24 mouse cellular contexts compared by ENCODE assay signal in the genomic region with DNA sequence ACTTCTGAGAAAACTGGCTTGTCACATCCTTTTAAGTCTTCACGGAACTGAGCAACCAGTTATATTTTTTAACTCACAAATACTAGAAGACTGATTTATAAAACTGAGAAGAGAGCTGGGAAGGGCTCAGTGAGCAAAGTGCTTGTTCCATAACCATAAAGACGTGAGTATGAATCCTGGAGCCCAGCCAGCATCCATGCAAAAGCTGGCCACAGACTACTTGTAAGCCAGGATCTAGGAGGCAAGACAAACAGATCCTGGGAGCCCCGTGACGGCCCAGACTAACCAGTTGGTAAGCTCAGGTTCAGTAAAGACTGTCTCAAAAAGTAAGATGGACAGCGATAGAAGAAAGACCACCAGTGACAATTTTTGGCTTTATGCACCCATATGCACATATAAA.
DNase-seq lines count a peak whose midpoint lies in the region; ATAC-seq and TF ChIP-seq lines count a peak whose summit lies in the region.
"Had no signal": no experiment of that assay in that cellular context is flagged by ENCODE, and none has a peak within 500 bp of the region (broad histone marks: within the 10 kb centered on the region; RNA-seq: fewer than 3 reads in every experiment).

No protein-coding gene starts in this region.

- H3K4me3 ChIP-seq in heart, postnatal 0 days (ENCODE audit: low read depth, low read length), result no peak overlapping the region
- H3K4me3 ChIP-seq in heart, embryonic 12.5 days, result no peak overlapping the region
- H3K4me3 ChIP-seq in lung, postnatal 0 days (ENCODE audit: low read depth, low read length), result no peak overlapping the region
- H3K4me3 ChIP-seq in lung, adult 2 months (replicated peaks; ENCODE audit: extremely low read depth, low read depth, low read length), result no peak overlapping the region
- no peak overlapping the region for H3K4me3 ChIP-seq in forebrain, embryonic 13.5 days
- H3K4me3 ChIP-seq: forebrain, embryonic 12.5 days; gastrocnemius, adult 2 months; hindbrain, embryonic 13.5 days; limb, embryonic 10.5 days; liver, embryonic 15.5 days; midbrain, embryonic 15.5 days; neural tube, embryonic 13.5 days had no signal

- no peak overlapping the region for H3K4me2 ChIP-seq in heart, postnatal 0 days (ENCODE audit: low read depth, low read length)
- H3K4me2 ChIP-seq in heart, embryonic 12.5 days, result no peak overlapping the region
- H3K4me2 ChIP-seq in lung, postnatal 0 days (replicated peaks; ENCODE audit: low read depth, low read length), result no peak overlapping the region
- H3K4me2 ChIP-seq in forebrain, embryonic 13.5 days, result no peak overlapping the region
- H3K4me2 ChIP-seq: forebrain, embryonic 12.5 days; heart, embryonic 11.5 days; hindbrain, embryonic 13.5 days; liver, embryonic 15.5 days; midbrain, embryonic 15.5 days; neural tube, embryonic 13.5 days had no signal

- no peak for TF ChIP-seq POLR2A in lung, adult 2 months (IDR thresholded peaks at IDR 0.05; ENCODE audit: borderline replicate concordance, extremely low read depth, low read depth, low read length)

- no peaks in the 10 kb centered on the region for H3K27me3 ChIP-seq in heart, postnatal 0 days (ENCODE audit: control insufficient read depth, insufficient read depth, low read length)
- H3K27me3 ChIP-seq in heart, embryonic 12.5 days (replicated peaks), result no peaks in the 10 kb centered on the region
- no peaks in the 10 kb centered on the region for H3K27me3 ChIP-seq in lung, postnatal 0 days (replicated peaks; ENCODE audit: insufficient read depth, low read length)
- H3K27me3 ChIP-seq in forebrain, embryonic 13.5 days, result no peaks in the 10 kb centered on the region
- H3K27me3 ChIP-seq: forebrain, embryonic 12.5 days; hindbrain, embryonic 13.5 days; liver, embryonic 15.5 days; midbrain, embryonic 15.5 days; neural tube, embryonic 13.5 days had no signal

- WGBS in heart, postnatal 0 days, result 55% methylated on average over 5 of the region's 5 CpGs
- WGBS in heart, embryonic 12.5 days, result 84% methylated on average over 5 of the region's 5 CpGs
- 43% methylated on average over 5 of the region's 5 CpGs for WGBS in lung, postnatal 0 days
- 54% methylated on average over 5 of the region's 5 CpGs for WGBS in lung, adult 2 months
- 88% methylated on average over 5 of the region's 5 CpGs for WGBS in forebrain, embryonic 13.5 days

- no peak overlapping the region for H3K9ac ChIP-seq in heart, postnatal 0 days (replicated peaks; ENCODE audit: low read depth, low read length)
- no peak overlapping the region for H3K9ac ChIP-seq in heart, embryonic 12.5 days
- H3K9ac ChIP-seq in lung, postnatal 0 days (replicated peaks; ENCODE audit: low read depth), result no peak overlapping the region
- H3K9ac ChIP-seq in forebrain, embryonic 13.5 days, result no peak overlapping the region
- H3K9ac ChIP-seq: forebrain, embryonic 12.5 days; hindbrain, embryonic 13.5 days; liver, embryonic 15.5 days; midbrain, embryonic 15.5 days; neural tube, embryonic 13.5 days had no signal

- no peaks in the 10 kb centered on the region for H3K4me1 ChIP-seq in heart, postnatal 0 days (ENCODE audit: control insufficient read depth, insufficient read depth)
- H3K4me1 ChIP-seq in heart, embryonic 12.5 days (replicated peaks), result no peaks in the 10 kb centered on the region
- no peaks in the 10 kb centered on the region for H3K4me1 ChIP-seq in lung, postnatal 0 days (ENCODE audit: insufficient read depth, low read depth, low read length)
- no peaks in the 10 kb centered on the region for H3K4me1 ChIP-seq in lung, adult 2 months (ENCODE audit: control insufficient read depth, insufficient read depth, low read length)
- no peaks in the 10 kb centered on the region for H3K4me1 ChIP-seq in forebrain, embryonic 13.5 days
- H3K4me1 ChIP-seq: forebrain, embryonic 12.5 days; hindbrain, embryonic 13.5 days; limb, embryonic 10.5 days; liver, embryonic 15.5 days; midbrain, embryonic 15.5 days; neural tube, embryonic 13.5 days had no signal

- ATAC-seq in heart, postnatal 0 days (ENCODE audit: insufficient read depth, low read depth), result no peak
- ATAC-seq in heart, embryonic 12.5 days (ENCODE audit: insufficient number of reproducible peaks, low FRiP score), result no peak
- ATAC-seq in lung, postnatal 0 days, result no peak
- ATAC-seq in forebrain, embryonic 13.5 days, result no peak
- ATAC-seq: CD4-positive, CD25-positive, alpha-beta regulatory T cell, adult 4 months; midbrain, embryonic 15.5 days had no signal

- H3K9me3 ChIP-seq in heart, postnatal 0 days (replicated peaks; ENCODE audit: control insufficient read depth, low read length), result no peaks in the 10 kb centered on the region
- H3K9me3 ChIP-seq in heart, embryonic 12.5 days (replicated peaks), result no peaks in the 10 kb centered on the region
- no peaks in the 10 kb centered on the region for H3K9me3 ChIP-seq in lung, postnatal 0 days (ENCODE audit: low read length)
- H3K9me3 ChIP-seq in forebrain, embryonic 13.5 days (replicated peaks), result no peaks in the 10 kb centered on the region
- H3K9me3 ChIP-seq: forebrain, embryonic 12.5 days; hindbrain, embryonic 13.5 days; limb, embryonic 10.5 days; liver, embryonic 15.5 days; midbrain, embryonic 15.5 days; neural tube, embryonic 13.5 days had no signal

- peak overlapping the region; percentile 16; the same call in 1 of the 2 replicates for H3K27ac ChIP-seq in heart, postnatal 0 days (ENCODE audit: low read depth)
- H3K27ac ChIP-seq in heart, embryonic 12.5 days (ENCODE audit: poor library complexity, severe bottlenecking), result no peak overlapping the region
- H3K27ac ChIP-seq in lung, postnatal 0 days (ENCODE audit: low read length), result no peak overlapping the region
- no peak overlapping the region for H3K27ac ChIP-seq in forebrain, embryonic 13.5 days
- H3K27ac ChIP-seq: forebrain, embryonic 12.5 days; gastrocnemius, adult 2 months; hindbrain, embryonic 13.5 days; kidney, postnatal 0 days; limb, embryonic 10.5 days; liver, embryonic 15.5 days; macrophage; midbrain, embryonic 15.5 days; neural tube, embryonic 13.5 days had no signal

- no peak for TF ChIP-seq EP300 in heart, postnatal 0 days (IDR thresholded peaks at IDR 0.05; ENCODE audit: low read depth)
- TF ChIP-seq EP300 in lung, postnatal 0 days (IDR thresholded peaks at IDR 0.05), result no peak

- H3K36me3 ChIP-seq in heart, postnatal 0 days (replicated peaks; ENCODE audit: control insufficient read depth, insufficient read depth, low read length), result peaks cover 48% of the 10 kb centered on the region
- peaks cover 53% of the 10 kb centered on the region for H3K36me3 ChIP-seq in heart, embryonic 12.5 days
- H3K36me3 ChIP-seq in lung, postnatal 0 days (ENCODE audit: insufficient read depth, low read length), result peaks cover 21% of the 10 kb centered on the region; the same call in 1 of the 2 replicates
- peaks cover 54% of the 10 kb centered on the region for H3K36me3 ChIP-seq in forebrain, embryonic 13.5 days (ENCODE audit: poor library complexity, severe bottlenecking)

- no peak for TF ChIP-seq CTCF in heart, postnatal 0 days (IDR thresholded peaks at IDR 0.05; ENCODE audit: low read depth)
- TF ChIP-seq CTCF in lung, postnatal 0 days (IDR thresholded peaks at IDR 0.05), result no peak
- no peak for TF ChIP-seq CTCF in lung, adult 2 months (IDR thresholded peaks at IDR 0.05; ENCODE audit: insufficient read depth, low read length)

- DNase-seq in adrenal gland, postnatal 10 days, result peak; percentile 24
- no peak for DNase-seq in adrenal gland, postnatal 36 days
- no peak for DNase-seq in heart, postnatal 0 days (ENCODE audit: low spot score)
- peak; percentile 19 for DNase-seq in lung, postnatal 0 days (ENCODE audit: low spot score)
- DNase-seq in lung, adult 2 months, result no peak
- DNase-seq: cerebellum, adult 9-10 months; gastrocnemius, adult 2 months; kidney, adult 11 months; liver; retina, postnatal 1 day; right cerebral cortex, postnatal 25 days; thymus, postnatal 25 days had no signal

Comparison
In these comparisons a context has a peak if more than half of its experiments do, and no peak if none do; other contexts are left out.
1. DNase-seq: peak in adrenal gland, postnatal 10 days (single experiment) and lung, postnatal 0 days (single experiment); none in adrenal gland, postnatal 36 days (0 of 2), heart, postnatal 0 days (single experiment) and lung, adult 2 months (single experiment).